Mouse (Mus musculus) intestine, embryonic 15.5 days (tissue): ENCODE measurements at regions not wholly inside any gene's neighbourhood (a gene's known extent, or its start where the extent isn't known, plus 50 kb on each side); places are given as distances from the start of the nearest gene placed in this dataset.

Experiments
- ATAC-seq: fragments of 200-750 bp; cut with Nextera tagmentation; 2 replicates; pipeline ENCODE4 v1.8.0; 2017; ENCODE audit warnings: moderate TSS enrichment, moderate library complexity
- H3K27ac ChIP-seq: fragments of 300-500 bp; sonication (generic); 2 replicates; pipeline ENCODE4 v1.5.1; 2015; ENCODE audit warnings: mild to moderate bottlenecking, inconsistent platforms
- H3K27me3 ChIP-seq: fragments of 300-500 bp; sonication (generic); replicated peaks from 2 replicates; pipeline ENCODE4 v1.6.1; 2015; ENCODE audit warnings: inconsistent platforms
- H3K36me3 ChIP-seq: fragments of 300-500 bp; sonication (generic); 2 replicates; pipeline ENCODE4 v1.6.1; 2015; ENCODE audit warnings: inconsistent platforms
- H3K4me1 ChIP-seq: fragments of 300-500 bp; sonication (generic); replicated peaks from 2 replicates; pipeline ENCODE4 v1.6.1; 2015; ENCODE audit warnings: inconsistent platforms
- H3K4me2 ChIP-seq: fragments of 300-500 bp; sonication (generic); replicated peaks from 2 replicates; pipeline ENCODE4 v1.6.1; 2015; ENCODE audit warnings: mild to moderate bottlenecking, inconsistent platforms
- H3K4me3 ChIP-seq: fragments of 300-500 bp; sonication (generic); replicated peaks from 2 replicates; pipeline ENCODE4 v1.5.1; 2015; ENCODE audit warnings: inconsistent platforms
- H3K9ac ChIP-seq: fragments of 300-500 bp; sonication (generic); 2 replicates; pipeline ENCODE4 v1.6.1; 2015; ENCODE audit warnings: inconsistent platforms
- H3K9me3 ChIP-seq: fragments of 300-500 bp; sonication (generic); 2 replicates; pipeline ENCODE4 v1.6.1; 2016; ENCODE audit warnings: inconsistent platforms
- WGBS: fragments of 180-500 bp; shearing (Covaris S2); methylation state at CpG from one replicate; pipeline ENCODE4 v1.1.7; 2015; 5-methylcytosine and 5-hydroxymethylcytosine counted together

DNA sequence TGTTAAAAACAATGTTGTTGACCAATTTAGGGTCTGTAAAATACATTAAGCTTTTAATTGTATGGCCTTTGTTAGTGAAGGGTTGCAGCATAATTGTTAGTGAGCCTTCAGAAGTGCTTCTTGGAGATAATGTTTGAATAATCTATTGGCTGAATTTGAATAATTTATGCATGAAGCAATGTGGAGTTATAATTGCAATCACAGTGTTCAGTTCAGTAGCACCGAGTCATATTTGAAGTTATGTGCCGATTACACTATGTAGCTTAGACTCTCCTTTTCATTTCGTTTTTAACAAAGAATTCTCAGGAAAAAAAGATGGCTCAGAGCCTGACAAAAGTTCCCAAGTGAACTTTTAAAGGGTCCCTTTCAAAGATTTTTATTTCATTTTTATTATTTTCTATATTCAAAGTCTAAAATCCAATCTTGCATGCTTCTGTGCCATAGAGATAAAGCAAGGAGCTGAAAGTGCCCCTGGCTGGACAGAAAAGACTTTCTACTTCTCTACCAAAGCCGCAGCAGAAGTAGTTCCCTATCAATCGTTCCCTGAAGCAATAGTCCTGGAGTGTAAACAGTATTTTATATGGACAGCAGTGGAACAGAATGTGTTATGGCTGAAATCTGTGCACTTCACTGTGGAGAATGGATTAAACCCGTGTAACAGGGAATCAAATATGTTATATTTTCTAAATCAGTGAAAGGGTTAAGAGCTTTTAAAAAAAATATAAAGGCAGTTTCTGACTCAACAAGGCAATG is 556.3 kb upstream of the Slc39a10 start:
- H3K27ac ChIP-seq: no peak overlapping the region
- no peak for ATAC-seq
- no peaks in the 10 kb centered on the region for H3K9me3 ChIP-seq
- H3K27me3 ChIP-seq: no peaks in the 10 kb centered on the region
- 74% methylated on average over 6 of the region's 6 CpGs for WGBS
- H3K4me3 ChIP-seq: no peak overlapping the region
- no peak overlapping the region for H3K9ac ChIP-seq
- H3K4me2 ChIP-seq: no peak overlapping the region
- H3K4me1 ChIP-seq: no peaks in the 10 kb centered on the region
- H3K36me3 ChIP-seq: no peaks in the 10 kb centered on the region

GRCm38 (mm10) chr1:47448070-47448469 is 555.4 kb upstream of the Slc39a10 start:
- WGBS: 85% methylated on average over 3 of the region's 3 CpGs
- Histone ChIP-seq H3K36me3 (no peaks in the 10 kb centered on the region), H3K9me3 (no peaks in the 10 kb centered on the region), H3K4me3 (no peak overlapping the region), H3K27ac (no peak overlapping the region), H3K27me3 (no peaks in the 10 kb centered on the region), H3K4me1 (no peaks in the 10 kb centered on the region), H3K4me2 (no peak overlapping the region), H3K9ac (no peak overlapping the region)
- ATAC-seq: no peak

GRCm38 (mm10) chr1:47446021-47446420 is 553.4 kb upstream of the Slc39a10 start:
- no peaks in the 10 kb centered on the region for H3K27me3 ChIP-seq
- no peak overlapping the region for H3K4me2 ChIP-seq
- ATAC-seq: no peak
- no peak overlapping the region for H3K4me3 ChIP-seq
- 34% methylated on average over 6 of the region's 6 CpGs for WGBS
- H3K9ac ChIP-seq: no peak overlapping the region
- H3K27ac ChIP-seq: no peak overlapping the region
- no peaks in the 10 kb centered on the region for H3K9me3 ChIP-seq
- H3K36me3 ChIP-seq: no peaks in the 10 kb centered on the region
- no peaks in the 10 kb centered on the region for H3K4me1 ChIP-seq

- ATAC-seq: no peak
- no peak overlapping the region for H3K4me2 ChIP-seq
- no peak overlapping the region for H3K4me3 ChIP-seq
- 68% methylated on average over 1 of the region's 1 CpGs for WGBS
- H3K9me3 ChIP-seq: no peaks in the 10 kb centered on the region
- H3K9ac ChIP-seq: no peak overlapping the region
- no peaks in the 10 kb centered on the region for H3K4me1 ChIP-seq
- H3K27me3 ChIP-seq: no peaks in the 10 kb centered on the region
- H3K27ac ChIP-seq: no peak overlapping the region
- no peaks in the 10 kb centered on the region for H3K36me3 ChIP-seq
Measured at GRCm38 (mm10) chr1:47432829-47433228, 540.2 kb upstream of the Slc39a10 start.

GRCm38 (mm10) chr1:47405164-47405563 is 512.5 kb upstream of the Slc39a10 start:
- no peak overlapping the region for H3K4me3 ChIP-seq
- H3K9me3 ChIP-seq: no peaks in the 10 kb centered on the region
- no peak for ATAC-seq
- no peaks in the 10 kb centered on the region for H3K4me1 ChIP-seq
- no peak overlapping the region for H3K9ac ChIP-seq
- no peaks in the 10 kb centered on the region for H3K27me3 ChIP-seq
- 74% methylated on average over 1 of the region's 1 CpGs for WGBS
- no peak overlapping the region for H3K27ac ChIP-seq
- H3K4me2 ChIP-seq: no peak overlapping the region
- no peaks in the 10 kb centered on the region for H3K36me3 ChIP-seq

GRCm38 (mm10) chr1:47386579-47386978 is 493.9 kb upstream of the Slc39a10 start:
- Histone ChIP-seq H3K27me3 (no peaks in the 10 kb centered on the region), H3K4me3 (no peak overlapping the region), H3K9me3 (no peaks in the 10 kb centered on the region), H3K36me3 (no peaks in the 10 kb centered on the region), H3K27ac (no peak overlapping the region), H3K9ac (no peak overlapping the region), H3K4me2 (no peak overlapping the region), H3K4me1 (no peaks in the 10 kb centered on the region)
- ATAC-seq: no peak

DNA sequence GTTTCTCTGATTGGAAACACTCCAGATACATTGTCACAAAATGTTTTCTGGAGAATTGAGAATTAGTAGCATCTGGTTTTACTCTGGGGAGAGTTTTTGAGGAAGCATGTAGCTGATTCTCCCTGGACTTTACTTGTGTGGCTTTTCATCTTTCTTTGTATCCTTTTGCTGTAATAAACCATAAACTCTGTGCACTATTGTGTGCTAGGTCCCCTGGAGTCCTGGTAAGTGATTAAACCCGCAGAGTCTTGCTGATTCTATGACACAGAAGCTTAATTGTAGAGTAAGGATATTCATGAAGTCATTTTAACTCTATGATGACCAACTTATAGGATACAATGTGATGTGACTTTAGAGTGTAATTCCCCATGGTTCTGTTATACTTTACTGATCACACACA is 486.1 kb upstream of the Slc39a10 start:
- H3K4me3 ChIP-seq: no peak overlapping the region
- no peak overlapping the region for H3K4me2 ChIP-seq
- no peak overlapping the region for H3K9ac ChIP-seq
- 32% methylated on average over 1 of the region's 1 CpGs for WGBS
- H3K4me1 ChIP-seq: no peaks in the 10 kb centered on the region
- H3K27ac ChIP-seq: no peak overlapping the region
- H3K36me3 ChIP-seq: no peaks in the 10 kb centered on the region
- no peaks in the 10 kb centered on the region for H3K9me3 ChIP-seq
- no peak for ATAC-seq
- no peaks in the 10 kb centered on the region for H3K27me3 ChIP-seq

DNA sequence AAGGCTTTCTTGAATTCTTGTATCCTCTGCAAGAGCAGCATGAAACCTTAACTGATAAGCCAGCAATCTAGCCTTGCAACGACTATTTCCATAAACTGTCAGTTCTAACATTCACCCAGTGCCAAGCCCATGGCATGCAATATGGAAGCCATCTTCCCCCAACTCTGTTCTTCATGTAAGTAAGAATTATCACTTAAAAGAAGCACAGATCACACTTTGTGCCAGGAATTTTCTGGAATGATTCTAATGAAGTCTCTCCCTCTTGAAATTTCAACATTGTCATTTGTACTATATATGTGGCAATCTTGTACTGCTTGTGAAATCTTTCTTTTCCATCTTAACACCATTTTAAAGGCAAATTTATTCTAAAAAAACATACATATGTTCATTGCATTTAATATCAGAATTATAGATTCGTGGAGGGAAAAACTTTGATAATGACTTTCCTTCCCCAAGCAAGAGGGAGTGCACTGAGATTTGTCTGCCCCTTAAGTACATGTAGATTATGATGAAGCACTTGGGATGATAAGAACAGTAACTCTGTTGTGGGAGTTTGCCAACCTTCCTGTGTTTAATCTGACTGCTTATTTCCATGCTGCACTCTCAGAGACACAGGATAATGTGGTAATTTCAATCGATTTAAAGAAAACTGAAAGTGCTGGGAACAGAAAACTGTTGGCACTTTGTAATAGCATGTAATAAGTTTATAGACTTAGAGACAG is 447.2 kb upstream of the Slc39a10 start:
- Histone ChIP-seq H3K4me3 (no peak overlapping the region), H3K27me3 (no peaks in the 10 kb centered on the region), H3K4me2 (no peak overlapping the region), H3K9ac (no peak overlapping the region), H3K4me1 (no peaks in the 10 kb centered on the region), H3K36me3 (no peaks in the 10 kb centered on the region), H3K27ac (no peak overlapping the region), H3K9me3 (no peaks in the 10 kb centered on the region)
- 80% methylated on average over 3 of the region's 3 CpGs for WGBS
- no peak for ATAC-seq

- no peaks in the 10 kb centered on the region for H3K9me3 ChIP-seq
- WGBS: 80% methylated on average over 2 of the region's 2 CpGs
- H3K36me3 ChIP-seq: no peaks in the 10 kb centered on the region
- ATAC-seq: no peak
- no peak overlapping the region for H3K4me2 ChIP-seq
- no peak overlapping the region for H3K9ac ChIP-seq
- no peaks in the 10 kb centered on the region for H3K4me1 ChIP-seq
- no peak overlapping the region for H3K4me3 ChIP-seq
- no peaks in the 10 kb centered on the region for H3K27me3 ChIP-seq
- no peak overlapping the region for H3K27ac ChIP-seq
Measured at GRCm38 (mm10) chr1:47310572-47311075, 418.0 kb upstream of the Slc39a10 start.

DNA sequence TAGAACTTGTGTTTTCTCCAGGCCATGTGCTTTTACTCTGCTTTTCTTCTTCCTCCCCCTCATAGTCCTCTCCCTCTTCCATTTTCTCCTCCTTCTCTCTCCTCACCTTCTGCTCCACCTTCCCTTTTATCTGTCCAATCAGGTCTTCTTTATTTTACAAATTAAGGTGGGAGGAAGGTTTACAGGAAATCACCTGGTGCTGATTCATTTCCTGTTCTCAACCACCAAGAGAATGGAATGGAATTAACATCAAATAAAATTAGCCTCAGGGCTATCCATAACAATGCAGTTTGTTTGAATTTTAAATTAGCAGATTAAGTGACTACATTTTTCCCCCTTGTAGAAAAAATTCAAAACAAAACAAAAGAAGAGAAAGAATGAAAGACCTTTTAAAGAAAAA is 414.3 kb upstream of the Slc39a10 start:
- H3K9me3 ChIP-seq: no peaks in the 10 kb centered on the region
- H3K4me3 ChIP-seq: no peak overlapping the region
- H3K9ac ChIP-seq: no peak overlapping the region
- no peak overlapping the region for H3K27ac ChIP-seq
- no peaks in the 10 kb centered on the region for H3K36me3 ChIP-seq
- no peaks in the 10 kb centered on the region for H3K27me3 ChIP-seq
- H3K4me1 ChIP-seq: no peaks in the 10 kb centered on the region
- no peak for ATAC-seq
- H3K4me2 ChIP-seq: no peak overlapping the region

- H3K4me3 ChIP-seq: no peak overlapping the region
- no peak overlapping the region for H3K27ac ChIP-seq
- no peak overlapping the region for H3K4me2 ChIP-seq
- no peaks in the 10 kb centered on the region for H3K27me3 ChIP-seq
- H3K9ac ChIP-seq: no peak overlapping the region
- no peaks in the 10 kb centered on the region for H3K36me3 ChIP-seq
- H3K4me1 ChIP-seq: no peaks in the 10 kb centered on the region
- no peaks in the 10 kb centered on the region for H3K9me3 ChIP-seq
- WGBS: 90% methylated on average over 1 of the region's 1 CpGs
- ATAC-seq: no peak
Measured at GRCm38 (mm10) chr1:47299311-47299710, 406.7 kb upstream of the Slc39a10 start.

DNA sequence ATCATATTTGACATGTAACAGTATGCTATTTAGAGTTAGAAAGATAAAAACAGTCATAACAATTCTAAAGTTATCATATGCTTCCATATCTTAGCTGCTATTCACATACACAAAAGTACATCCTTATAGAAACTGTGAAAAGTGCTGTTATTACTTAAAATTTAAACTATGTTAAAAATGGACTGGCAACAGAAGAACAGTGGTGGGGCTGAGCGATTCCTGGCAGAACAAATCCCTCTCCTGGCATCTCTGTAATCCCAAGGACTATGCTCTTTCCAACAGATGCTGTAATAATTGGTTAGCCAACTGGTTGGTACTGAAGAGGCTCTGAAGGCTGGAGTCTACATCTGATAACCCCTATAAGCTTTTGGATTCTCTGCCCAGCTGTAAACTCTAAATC is 393.0 kb upstream of the Slc39a10 start:
- Histone ChIP-seq H3K4me1 (no peaks in the 10 kb centered on the region), H3K27ac (no peak overlapping the region), H3K9me3 (no peaks in the 10 kb centered on the region), H3K9ac (no peak overlapping the region), H3K4me3 (no peak overlapping the region), H3K27me3 (no peaks in the 10 kb centered on the region), H3K4me2 (no peak overlapping the region), H3K36me3 (no peaks in the 10 kb centered on the region)
- 85% methylated on average over 1 of the region's 1 CpGs for WGBS
- ATAC-seq: no peak
